Mouse (Mus musculus): Measurements from ENCODE around the gene Lilra5.
"Not testable (repeated sequence)": the region's sequence is repeated elsewhere in the genome, so short reads cannot be mapped to it uniquely, and the experiment has no call there.

DNA sequence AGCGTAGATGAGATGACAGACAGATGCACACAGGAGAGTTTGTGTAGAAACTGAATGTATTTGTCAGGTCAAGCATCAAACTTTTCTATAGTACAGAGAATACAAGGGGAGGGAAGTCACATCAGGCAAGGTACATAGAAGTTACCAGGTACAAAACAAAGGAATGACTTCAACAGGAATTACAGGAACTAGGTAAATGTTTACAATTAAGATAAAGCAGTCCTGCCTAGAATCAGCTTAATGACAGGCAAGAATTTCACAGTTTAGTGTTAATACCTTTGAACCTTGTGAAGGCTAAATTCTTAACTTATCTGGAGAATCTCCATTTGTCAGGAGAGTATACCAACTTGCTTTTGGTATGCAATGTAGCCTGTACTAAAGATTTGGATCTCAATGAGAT, 23.0 kb downstream of the Lilra5 start:
- not testable (repeated sequence) for TF ChIP-seq CTCF (IDR thresholded peaks at IDR 0.05; ENCODE audit: low read depth, low read length); POLR2A (IDR thresholded peaks at IDR 0.05; ENCODE audit: borderline replicate concordance, low read depth, low read length)
